ENCODE assay signal across 9 mouse cellular contexts in the genomic region with DNA sequence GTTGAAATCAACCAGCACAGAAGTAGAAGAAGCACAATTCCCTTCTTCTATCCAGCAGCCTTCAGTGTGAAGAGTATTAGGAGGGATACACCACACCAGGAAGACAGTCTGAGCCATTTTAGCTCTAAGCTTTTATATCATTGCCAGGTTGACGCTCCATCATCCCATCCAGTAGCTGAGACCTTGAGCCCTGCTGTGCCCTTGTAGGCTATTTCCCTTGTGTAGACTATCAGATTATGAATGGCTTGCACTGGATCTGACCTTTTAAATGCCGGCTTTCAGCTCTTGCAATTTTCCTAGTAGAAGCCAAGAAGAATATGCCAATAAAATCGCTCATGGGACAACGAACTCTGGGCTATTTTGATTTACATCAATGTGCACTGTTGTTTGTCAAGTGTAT.
"Had no signal": no experiment of that assay in that cellular context is flagged by ENCODE, and none has a peak within 500 bp of the region (broad histone marks: within the 10 kb centered on the region; RNA-seq: fewer than 3 reads in every experiment).

No protein-coding gene starts in this region.

- DNase-seq: lung, adult 18-20 months; lung, embryonic 14.5 days; lung, postnatal 10 days; lung, postnatal 4 days; midbrain, embryonic 14.5 days; right cerebral cortex, postnatal 14 days; thymus, adult 2 months; thymus, postnatal 25 days; thymus, postnatal 4 days had no signal
